Mouse (Mus musculus): ENCODE data around the gene Tlk2. TPM values are rescaled to one million over a fixed set of nuclear protein-coding genes. Genes with fewer than 3 reads are reported as not detected.

Tlk2 gene
- polyA plus RNA-seq, 1 experiment from 2014 or later, result 7.4 TPM

- TF ChIP-seq CTCF (IDR thresholded peaks at IDR 0.05; ENCODE audit: low read depth) (no peak), EP300 (optimal IDR thresholded peaks at IDR 0.05) (no peak)
- H3K4me3 ChIP-seq (ENCODE audit: low read depth, low read length), result peak overlapping the region; percentile 96
- 0 out of 2 replicates have a peak, but pooled peaks cover 3% of the 10 kb centered on the region for H3K4me1 ChIP-seq (replicated peaks; ENCODE audit: control insufficient read depth, insufficient read depth)
- DNase-seq (ENCODE audit: low spot score) (no peak), ATAC-seq (ENCODE audit: low FRiP score, low TSS enrichment) (no peak)
- WGBS, result 5% methylated on average over 4 of the region's 4 CpGs
- peak overlapping the region; percentile 100 for H3K9ac ChIP-seq (ENCODE audit: low read length)
- no peaks in the 10 kb centered on the region for H3K27me3 ChIP-seq (ENCODE audit: control insufficient read depth, insufficient read depth, low read length)
- H3K9me3 ChIP-seq (ENCODE audit: control insufficient read depth, low read length), result no peaks in the 10 kb centered on the region
- H3K36me3 ChIP-seq (ENCODE audit: control insufficient read depth, insufficient read depth, low read length), result peaks cover 7% of the 10 kb centered on the region; the same call in 1 of the 2 replicates
- H3K27ac ChIP-seq (replicated peaks), result peak overlapping the region; percentile 97
- peak overlapping the region; percentile 85 for H3K4me2 ChIP-seq (replicated peaks; ENCODE audit: low read depth)
These were observed 3.9 kb downstream of the Tlk2 start for GRCm38 (mm10) chr11:105182461-105182855.

GRCm38 (mm10) chr11:105184678-105185077 is 6.1 kb downstream of the Tlk2 start:
- DNase-seq (ENCODE audit: low spot score) (no peak), ATAC-seq (ENCODE audit: low FRiP score, low TSS enrichment) (no peak)
- WGBS, result 93% methylated on average over 3 of the region's 3 CpGs
- H3K4me3 ChIP-seq (ENCODE audit: low read depth, low read length), result no peak overlapping the region
- H3K36me3 ChIP-seq (ENCODE audit: control insufficient read depth, insufficient read depth, low read length), result peaks cover 7% of the 10 kb centered on the region; the same call in 1 of the 2 replicates
- H3K4me1 ChIP-seq (replicated peaks; ENCODE audit: control insufficient read depth, insufficient read depth), result 0 out of 2 replicates have a peak, but pooled peaks cover 3% of the 10 kb centered on the region
- H3K27ac ChIP-seq (replicated peaks), result no peak overlapping the region
- no peaks in the 10 kb centered on the region for H3K9me3 ChIP-seq (ENCODE audit: control insufficient read depth, low read length)
- no peak overlapping the region for H3K9ac ChIP-seq (ENCODE audit: low read length)
- no peaks in the 10 kb centered on the region for H3K27me3 ChIP-seq (ENCODE audit: control insufficient read depth, insufficient read depth, low read length)
- H3K4me2 ChIP-seq (replicated peaks; ENCODE audit: low read depth), result no peak overlapping the region
- peak; percentile 45 for TF ChIP-seq CTCF (IDR thresholded peaks at IDR 0.05; ENCODE audit: low read depth)
- TF ChIP-seq EP300 (optimal IDR thresholded peaks at IDR 0.05), result no peak

- 83% methylated on average over 3 of the region's 3 CpGs for WGBS
- no peak for TF ChIP-seq EP300 (optimal IDR thresholded peaks at IDR 0.05)
- TF ChIP-seq CTCF (IDR thresholded peaks at IDR 0.05; ENCODE audit: low read depth), result no peak
These were observed 13.6 kb downstream of the Tlk2 start for GRCm38 (mm10) chr11:105192186-105192585.

GRCm38 (mm10) chr11:105196893-105197662 is 18.5 kb downstream of the Tlk2 start:
- Histone ChIP-seq H3K36me3 (ENCODE audit: control insufficient read depth, insufficient read depth, low read length) (no peaks in the 10 kb centered on the region), H3K9ac (ENCODE audit: low read length) (no peak overlapping the region), H3K27ac (replicated peaks) (no peak overlapping the region), H3K4me3 (ENCODE audit: low read depth, low read length) (no peak overlapping the region), H3K9me3 (ENCODE audit: control insufficient read depth, low read length) (no peaks in the 10 kb centered on the region), H3K4me1 (replicated peaks; ENCODE audit: control insufficient read depth, insufficient read depth) (no peaks in the 10 kb centered on the region), H3K4me2 (replicated peaks; ENCODE audit: low read depth) (no peak overlapping the region), H3K27me3 (ENCODE audit: control insufficient read depth, insufficient read depth, low read length) (no peaks in the 10 kb centered on the region)
- no peak for TF ChIP-seq CTCF (IDR thresholded peaks at IDR 0.05; ENCODE audit: low read depth)
- TF ChIP-seq EP300 (optimal IDR thresholded peaks at IDR 0.05), result no peak
- no peak for ATAC-seq (ENCODE audit: low FRiP score, low TSS enrichment)
- WGBS, result 70% methylated on average over 4 of the region's 4 CpGs
- DNase-seq (ENCODE audit: low spot score), result no peak

More at GRCm38 (mm10) chr11:105192186-105192585, 13.6 kb downstream of the Tlk2 start:
- DNase-seq (ENCODE audit: low spot score) (no peak), ATAC-seq (ENCODE audit: low FRiP score, low TSS enrichment) (no peak)
- H3K4me1 ChIP-seq (replicated peaks; ENCODE audit: control insufficient read depth, insufficient read depth), result no peaks in the 10 kb centered on the region
- no peak overlapping the region for H3K4me3 ChIP-seq (ENCODE audit: low read depth, low read length)
- H3K36me3 ChIP-seq (ENCODE audit: control insufficient read depth, insufficient read depth, low read length), result no peaks in the 10 kb centered on the region
- H3K9me3 ChIP-seq (ENCODE audit: control insufficient read depth, low read length), result no peaks in the 10 kb centered on the region
- no peaks in the 10 kb centered on the region for H3K27me3 ChIP-seq (ENCODE audit: control insufficient read depth, insufficient read depth, low read length)
- no peak overlapping the region for H3K4me2 ChIP-seq (replicated peaks; ENCODE audit: low read depth)
- no peak overlapping the region for H3K27ac ChIP-seq (replicated peaks)
- H3K9ac ChIP-seq (ENCODE audit: low read length), result no peak overlapping the region

GRCm38 (mm10) chr11:105202403-105202802 is 23.8 kb downstream of the Tlk2 start:
- no peak for ATAC-seq (ENCODE audit: low FRiP score, low TSS enrichment)
- no peak overlapping the region for H3K9ac ChIP-seq (ENCODE audit: low read length)
- no peaks in the 10 kb centered on the region for H3K9me3 ChIP-seq (ENCODE audit: control insufficient read depth, low read length)
- no peak overlapping the region for H3K27ac ChIP-seq (replicated peaks)
- H3K36me3 ChIP-seq (ENCODE audit: control insufficient read depth, insufficient read depth, low read length), result no peaks in the 10 kb centered on the region
- TF ChIP-seq CTCF (IDR thresholded peaks at IDR 0.05; ENCODE audit: low read depth), result peak; percentile 42
- TF ChIP-seq EP300 (optimal IDR thresholded peaks at IDR 0.05), result no peak
- no peak overlapping the region for H3K4me3 ChIP-seq (ENCODE audit: low read depth, low read length)
- 49% methylated on average over 3 of the region's 3 CpGs for WGBS
- DNase-seq (ENCODE audit: low spot score), result no peak
- no peaks in the 10 kb centered on the region for H3K27me3 ChIP-seq (ENCODE audit: control insufficient read depth, insufficient read depth, low read length)
- no peak overlapping the region for H3K4me2 ChIP-seq (replicated peaks; ENCODE audit: low read depth)
- H3K4me1 ChIP-seq (replicated peaks; ENCODE audit: control insufficient read depth, insufficient read depth), result no peaks in the 10 kb centered on the region

GRCm38 (mm10) chr11:105210007-105210406 is 31.4 kb downstream of the Tlk2 start:
- Histone ChIP-seq H3K4me1 (replicated peaks; ENCODE audit: control insufficient read depth, insufficient read depth) (no peaks in the 10 kb centered on the region), H3K27ac (replicated peaks) (no peak overlapping the region), H3K36me3 (ENCODE audit: control insufficient read depth, insufficient read depth, low read length) (0 out of 2 replicates have a peak, but pooled peaks cover 5% of the 10 kb centered on the region), H3K4me3 (ENCODE audit: low read depth, low read length) (no peak overlapping the region), H3K9ac (ENCODE audit: low read length) (no peak overlapping the region), H3K27me3 (ENCODE audit: control insufficient read depth, insufficient read depth, low read length) (no peaks in the 10 kb centered on the region), H3K4me2 (replicated peaks; ENCODE audit: low read depth) (no peak overlapping the region), H3K9me3 (ENCODE audit: control insufficient read depth, low read length) (no peaks in the 10 kb centered on the region)
- no peak for TF ChIP-seq CTCF (IDR thresholded peaks at IDR 0.05; ENCODE audit: low read depth)
- TF ChIP-seq EP300 (optimal IDR thresholded peaks at IDR 0.05), result no peak
- DNase-seq (ENCODE audit: low spot score) (no peak), ATAC-seq (ENCODE audit: low FRiP score, low TSS enrichment) (no peak)
- whole genome bisulfite sequencing, result 88% methylated on average over 1 of the region's 1 CpGs
